Mouse (Mus musculus): ENCODE measurements around the gene Ctnnd2. TPM values are rescaled to one million over a fixed set of nuclear protein-coding genes. Genes with fewer than 3 reads are reported as not detected.
A peak's percentile ranks its signal among the peaks of the same experiment; 100 is the strongest.

Gene Ctnnd2
- polyA plus RNA-seq, 1 experiment, result 0.28 TPM

DNA sequence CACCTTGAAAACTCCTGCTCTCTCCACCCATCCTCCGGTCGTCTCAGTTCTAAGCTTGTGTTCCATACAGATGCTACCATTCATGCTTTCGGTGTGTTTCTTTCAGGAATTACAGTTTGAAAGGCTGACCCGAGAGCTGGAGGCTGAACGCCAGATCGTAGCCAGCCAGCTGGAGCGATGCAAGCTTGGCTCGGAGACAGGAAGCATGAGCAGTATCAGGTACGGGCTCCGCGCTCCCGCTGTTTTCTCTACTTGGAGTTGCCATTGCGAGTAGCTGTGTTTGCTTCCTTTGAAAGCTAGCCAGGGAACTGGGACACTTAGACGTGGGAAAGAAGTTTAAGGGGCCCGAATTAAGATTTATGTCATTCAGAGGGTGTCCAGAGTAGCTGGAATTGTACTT, 308.3 kb downstream of the Ctnnd2 start:
- Histone ChIP-seq H3K27ac (ENCODE audit: insufficient read depth, low read depth, low read length) (no peak overlapping the region), H3K4me3 (ENCODE audit: insufficient read depth, low read depth, low read length) (no peak overlapping the region), H3K36me3 (ENCODE audit: control insufficient read depth, insufficient read depth, low read length) (no peaks in the 10 kb centered on the region), H3K27me3 (replicated peaks; ENCODE audit: control insufficient read depth, insufficient read depth, low read length) (no peaks in the 10 kb centered on the region), H3K4me1 (ENCODE audit: control insufficient read depth, insufficient read depth, low read length) (no peaks in the 10 kb centered on the region)
- DNase-seq, result no peak
- WGBS, result 55% methylated on average over 15 of the region's 15 CpGs
- no peak for TF ChIP-seq POLR2A (IDR thresholded peaks at IDR 0.05; ENCODE audit: low read depth, low read length)
- TF ChIP-seq CTCF (conservative IDR thresholded peaks at IDR 0.05; ENCODE audit: insufficient read depth, insufficient read length, low read depth, low read length), result no peak

DNA sequence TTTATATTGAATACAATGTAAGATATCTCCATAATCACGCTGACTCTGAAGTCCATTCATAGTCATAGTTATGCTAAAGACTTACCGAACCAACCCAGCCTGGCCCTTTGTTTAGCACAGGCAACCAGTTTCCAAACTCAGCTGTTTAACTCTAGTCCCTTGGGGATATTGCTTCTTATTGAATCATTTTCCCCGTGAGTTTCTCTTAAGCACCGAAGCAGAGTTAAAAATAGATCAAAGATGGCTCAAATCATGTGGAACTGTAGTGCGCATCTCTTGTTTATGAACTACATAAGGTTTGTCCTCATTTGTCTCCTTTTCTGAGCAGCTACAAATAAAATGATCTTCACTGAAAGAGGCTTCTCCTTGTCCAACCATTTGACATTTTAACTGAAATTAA, 334.1 kb downstream of the Ctnnd2 start:
- H3K27me3 ChIP-seq (replicated peaks; ENCODE audit: control insufficient read depth, insufficient read depth, low read length), result no peaks in the 10 kb centered on the region
- WGBS, result 67% methylated on average over 5 of the region's 5 CpGs
- no peak for DNase-seq
- H3K27ac ChIP-seq (ENCODE audit: insufficient read depth, low read depth, low read length), result no peak overlapping the region
- no peak overlapping the region for H3K4me3 ChIP-seq (ENCODE audit: insufficient read depth, low read depth, low read length)
- H3K4me1 ChIP-seq (ENCODE audit: control insufficient read depth, insufficient read depth, low read length), result no peaks in the 10 kb centered on the region
- H3K36me3 ChIP-seq (ENCODE audit: control insufficient read depth, insufficient read depth, low read length), result no peaks in the 10 kb centered on the region
- TF ChIP-seq POLR2A (IDR thresholded peaks at IDR 0.05; ENCODE audit: low read depth, low read length), result no peak
- TF ChIP-seq CTCF (conservative IDR thresholded peaks at IDR 0.05; ENCODE audit: insufficient read depth, insufficient read length, low read depth, low read length), result no peak

DNA sequence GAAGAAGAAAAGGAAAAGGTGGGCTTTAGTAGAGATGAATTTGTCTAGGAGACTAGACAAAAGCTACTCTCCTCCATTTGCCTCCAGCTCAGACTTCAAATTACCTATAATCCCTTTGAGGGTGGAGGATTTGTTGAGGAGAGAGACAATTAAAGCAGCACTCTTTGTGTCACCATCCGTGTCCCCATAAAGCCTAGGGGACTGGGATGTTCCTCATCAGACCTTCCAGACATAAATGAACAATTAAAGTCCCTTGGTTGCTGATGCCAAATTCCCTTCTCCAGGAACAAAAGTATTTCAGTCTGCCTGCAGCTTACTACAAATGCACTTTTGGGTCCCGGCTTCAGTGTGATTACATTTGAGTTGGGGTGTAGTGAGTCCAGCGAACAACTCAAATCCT, 340.1 kb downstream of the Ctnnd2 start:
- H3K36me3 ChIP-seq (ENCODE audit: control insufficient read depth, insufficient read depth, low read length), result no peaks in the 10 kb centered on the region
- no peak overlapping the region for H3K27ac ChIP-seq (ENCODE audit: insufficient read depth, low read depth, low read length)
- no peaks in the 10 kb centered on the region for H3K4me1 ChIP-seq (ENCODE audit: control insufficient read depth, insufficient read depth, low read length)
- no peaks in the 10 kb centered on the region for H3K27me3 ChIP-seq (replicated peaks; ENCODE audit: control insufficient read depth, insufficient read depth, low read length)
- no peak for DNase-seq
- TF ChIP-seq CTCF (conservative IDR thresholded peaks at IDR 0.05; ENCODE audit: insufficient read depth, insufficient read length, low read depth, low read length) (no peak), POLR2A (IDR thresholded peaks at IDR 0.05; ENCODE audit: low read depth, low read length) (no peak)
- 53% methylated on average over 3 of the region's 3 CpGs for WGBS
- H3K4me3 ChIP-seq (ENCODE audit: insufficient read depth, low read depth, low read length), result no peak overlapping the region

DNA sequence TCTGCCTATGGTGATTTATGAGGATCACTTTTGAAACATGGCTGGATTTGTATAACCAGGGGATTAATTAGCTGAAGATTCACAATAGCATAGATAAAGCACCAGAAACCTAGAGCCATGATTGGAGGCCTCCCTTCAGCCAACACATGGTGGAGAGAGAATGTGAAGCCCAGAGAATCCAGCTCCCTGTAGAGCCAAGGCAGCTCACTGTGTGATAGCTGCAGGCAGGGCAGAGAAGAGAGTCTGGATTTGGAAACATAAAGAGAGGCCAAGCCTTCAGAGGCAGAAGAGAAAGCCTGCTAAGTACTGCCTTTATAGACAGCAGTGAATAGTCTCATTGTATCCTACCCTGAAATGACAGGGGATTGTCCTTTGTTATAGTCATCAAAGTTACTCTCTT, 340.7 kb downstream of the Ctnnd2 start:
- no peaks in the 10 kb centered on the region for H3K27me3 ChIP-seq (replicated peaks; ENCODE audit: control insufficient read depth, insufficient read depth, low read length)
- H3K36me3 ChIP-seq (ENCODE audit: control insufficient read depth, insufficient read depth, low read length), result no peaks in the 10 kb centered on the region
- H3K4me1 ChIP-seq (ENCODE audit: control insufficient read depth, insufficient read depth, low read length), result no peaks in the 10 kb centered on the region
- DNase-seq, result no peak
- H3K27ac ChIP-seq (ENCODE audit: insufficient read depth, low read depth, low read length), result no peak overlapping the region
- H3K4me3 ChIP-seq (ENCODE audit: insufficient read depth, low read depth, low read length), result no peak overlapping the region
- no peak for TF ChIP-seq POLR2A (IDR thresholded peaks at IDR 0.05; ENCODE audit: low read depth, low read length)
- TF ChIP-seq CTCF (conservative IDR thresholded peaks at IDR 0.05; ENCODE audit: insufficient read depth, insufficient read length, low read depth, low read length), result no peak

DNA sequence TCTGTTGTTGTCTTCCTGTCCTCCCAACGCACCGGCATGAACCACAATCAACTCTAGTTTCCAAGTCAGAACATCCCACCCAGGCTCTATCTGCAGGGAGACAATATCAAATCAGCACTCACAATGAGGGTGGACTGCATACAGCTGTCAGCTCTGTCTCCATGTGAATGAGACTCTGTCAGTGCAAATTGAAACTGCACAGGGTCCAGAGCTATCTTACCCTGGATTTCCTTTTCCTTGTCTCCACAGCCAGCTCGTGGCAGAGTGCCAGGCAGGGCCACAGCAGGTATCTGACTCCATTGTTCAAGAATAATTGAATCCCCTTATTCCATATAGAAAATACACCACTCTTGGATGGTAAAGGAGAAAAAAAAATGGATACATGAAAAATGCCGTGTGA, 343.0 kb downstream of the Ctnnd2 start:
- TF ChIP-seq CTCF (conservative IDR thresholded peaks at IDR 0.05; ENCODE audit: insufficient read depth, insufficient read length, low read depth, low read length), result no peak
- TF ChIP-seq POLR2A (IDR thresholded peaks at IDR 0.05; ENCODE audit: low read depth, low read length), result no peak
- Histone ChIP-seq H3K27ac (ENCODE audit: insufficient read depth, low read depth, low read length) (no peak overlapping the region), H3K4me3 (ENCODE audit: insufficient read depth, low read depth, low read length) (no peak overlapping the region), H3K27me3 (replicated peaks; ENCODE audit: control insufficient read depth, insufficient read depth, low read length) (no peaks in the 10 kb centered on the region), H3K36me3 (ENCODE audit: control insufficient read depth, insufficient read depth, low read length) (no peaks in the 10 kb centered on the region), H3K4me1 (ENCODE audit: control insufficient read depth, insufficient read depth, low read length) (no peaks in the 10 kb centered on the region)
- peak; percentile 12 for DNase-seq
- WGBS, result 66% methylated on average over 4 of the region's 4 CpGs

DNA sequence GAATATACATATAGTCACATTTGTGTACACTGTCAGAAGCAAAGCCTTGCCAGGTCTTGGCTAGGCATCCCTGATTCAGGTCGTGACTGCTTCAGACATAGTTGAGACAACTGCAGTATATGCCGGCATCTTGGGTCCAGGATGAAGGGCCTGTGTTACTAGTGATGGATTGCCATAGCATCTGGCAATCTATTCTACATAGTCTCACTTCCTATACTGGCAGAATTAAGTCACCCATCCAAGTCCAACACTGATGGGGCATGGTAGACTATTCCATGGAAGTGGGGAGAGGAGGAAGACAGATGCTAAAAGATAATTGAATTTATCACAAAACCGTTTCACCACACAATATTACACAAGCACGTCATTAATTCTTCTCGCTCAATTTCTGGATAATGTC, 369.1 kb downstream of the Ctnnd2 start:
- H3K4me3 ChIP-seq (ENCODE audit: insufficient read depth, low read depth, low read length), result no peak overlapping the region
- no peak for DNase-seq
- no peak overlapping the region for H3K27ac ChIP-seq (ENCODE audit: insufficient read depth, low read depth, low read length)
- no peaks in the 10 kb centered on the region for H3K4me1 ChIP-seq (ENCODE audit: control insufficient read depth, insufficient read depth, low read length)
- TF ChIP-seq POLR2A (IDR thresholded peaks at IDR 0.05; ENCODE audit: low read depth, low read length), result no peak
- no peak for TF ChIP-seq CTCF (conservative IDR thresholded peaks at IDR 0.05; ENCODE audit: insufficient read depth, insufficient read length, low read depth, low read length)
- WGBS, result 81% methylated on average over 5 of the region's 5 CpGs
- H3K27me3 ChIP-seq (replicated peaks; ENCODE audit: control insufficient read depth, insufficient read depth, low read length), result no peaks in the 10 kb centered on the region
- no peaks in the 10 kb centered on the region for H3K36me3 ChIP-seq (ENCODE audit: control insufficient read depth, insufficient read depth, low read length)

DNA sequence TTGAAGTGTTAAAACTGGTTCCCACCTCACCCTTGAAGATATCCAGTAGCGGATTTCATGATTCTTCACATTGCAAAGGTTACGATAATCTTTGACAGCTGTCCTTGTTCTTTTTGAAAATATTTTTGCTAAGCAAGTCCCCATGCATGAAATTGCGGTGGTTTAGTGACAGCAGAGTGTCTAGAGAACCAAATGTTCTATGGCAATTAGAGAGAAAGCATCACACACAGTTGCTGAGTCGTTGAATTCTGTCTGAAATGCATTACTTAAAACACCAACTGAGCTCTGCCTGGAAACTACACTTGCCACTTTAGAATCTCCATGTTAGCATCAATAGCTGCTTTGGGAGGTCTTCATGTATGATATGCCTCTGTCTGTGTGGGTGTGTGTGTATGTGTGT, 375.9 kb downstream of the Ctnnd2 start:
- WGBS, result 85% methylated on average over 4 of the region's 4 CpGs
- no peak overlapping the region for H3K4me3 ChIP-seq (ENCODE audit: insufficient read depth, low read depth, low read length)
- no peaks in the 10 kb centered on the region for H3K36me3 ChIP-seq (ENCODE audit: control insufficient read depth, insufficient read depth, low read length)
- no peak for DNase-seq
- TF ChIP-seq CTCF (conservative IDR thresholded peaks at IDR 0.05; ENCODE audit: insufficient read depth, insufficient read length, low read depth, low read length), result no peak
- no peak for TF ChIP-seq POLR2A (IDR thresholded peaks at IDR 0.05; ENCODE audit: low read depth, low read length)
- H3K27ac ChIP-seq (ENCODE audit: insufficient read depth, low read depth, low read length), result no peak overlapping the region
- no peaks in the 10 kb centered on the region for H3K4me1 ChIP-seq (ENCODE audit: control insufficient read depth, insufficient read depth, low read length)
- no peaks in the 10 kb centered on the region for H3K27me3 ChIP-seq (replicated peaks; ENCODE audit: control insufficient read depth, insufficient read depth, low read length)

DNA sequence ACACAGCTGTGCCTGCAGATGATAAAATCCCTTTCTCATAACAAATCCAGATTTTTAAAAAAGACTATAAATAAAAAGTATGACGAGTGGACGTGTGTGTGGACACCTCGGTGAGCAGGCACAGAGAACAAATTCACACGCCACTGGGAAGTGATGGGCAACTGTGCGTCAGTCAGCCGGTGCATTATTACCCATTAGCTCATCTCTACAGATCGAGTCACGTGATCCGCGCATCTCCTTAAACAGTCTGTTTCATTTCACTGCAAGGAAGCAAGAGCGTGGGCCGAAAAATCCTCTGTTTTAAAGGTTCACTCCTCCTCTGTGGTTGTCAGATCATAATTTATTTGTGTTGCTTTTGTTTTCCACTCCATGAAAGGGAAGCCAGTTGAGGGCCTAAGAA, 378.6 kb downstream of the Ctnnd2 start:
- DNase-seq, result no peak
- no peak overlapping the region for H3K4me3 ChIP-seq (ENCODE audit: insufficient read depth, low read depth, low read length)
- H3K4me1 ChIP-seq (ENCODE audit: control insufficient read depth, insufficient read depth, low read length), result no peaks in the 10 kb centered on the region
- H3K27me3 ChIP-seq (replicated peaks; ENCODE audit: control insufficient read depth, insufficient read depth, low read length), result no peaks in the 10 kb centered on the region
- no peaks in the 10 kb centered on the region for H3K36me3 ChIP-seq (ENCODE audit: control insufficient read depth, insufficient read depth, low read length)
- H3K27ac ChIP-seq (ENCODE audit: insufficient read depth, low read depth, low read length), result no peak overlapping the region
- TF ChIP-seq POLR2A (IDR thresholded peaks at IDR 0.05; ENCODE audit: low read depth, low read length) (no peak), CTCF (conservative IDR thresholded peaks at IDR 0.05; ENCODE audit: insufficient read depth, insufficient read length, low read depth, low read length) (no peak)
- WGBS, result 61% methylated on average over 12 of the region's 12 CpGs
